Mouse (Mus musculus) fat pad, adult 2 months (tissue): Measurements from ENCODE around the gene Gm498.
A peak's percentile ranks its signal among the peaks of the same experiment; 100 is the strongest.

Source experiments
- DNase-seq: peaks from one replicate; pipeline ENCODE4 v3.0.0-alpha.2; 2011; ENCODE audit warnings: low read depth, low spot score; ENCODE audit errors: extremely low read depth

The Gm498 gene

GRCm38 (mm10) chr7:143866538-143866937 is at the start of gene Gm498:
Gm498 (plus strand) TSS chr7:143866838.
- no peak for DNase-seq

- no peak for DNase-seq
Observed at GRCm38 (mm10) chr7:143819201-143819600, 47.4 kb upstream of the Gm498 start.

DNA sequence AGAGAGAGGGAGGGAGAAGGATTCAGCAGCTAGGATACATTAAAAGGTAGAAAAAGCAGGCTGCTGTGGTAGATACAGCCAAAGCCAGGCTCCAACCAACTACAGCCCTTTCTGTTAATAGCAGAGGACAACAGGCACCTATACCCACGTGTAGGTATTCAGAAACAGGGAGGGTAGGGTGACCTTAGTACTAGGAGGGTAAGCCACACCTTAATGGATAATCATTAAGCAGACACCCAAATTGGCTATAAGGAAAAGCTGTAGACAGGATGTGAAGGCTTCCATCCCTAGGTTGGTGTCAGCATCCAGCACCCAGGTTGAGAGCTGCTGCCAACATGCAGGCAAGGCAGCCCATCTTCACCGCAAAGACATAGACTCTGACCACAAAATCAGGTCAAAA is 45.4 kb upstream of the Gm498 start:
- no peak for DNase-seq

GRCm38 (mm10) chr7:143822375-143823265 is 44.0 kb upstream of the Gm498 start, which contains the start of the genes Nadsyn1 and Dhcr7:
Nadsyn1 (minus strand) TSS chr7:143822849.
Dhcr7 (plus strand) TSS chr7:143823145.
- DNase-seq = no peak

DNA sequence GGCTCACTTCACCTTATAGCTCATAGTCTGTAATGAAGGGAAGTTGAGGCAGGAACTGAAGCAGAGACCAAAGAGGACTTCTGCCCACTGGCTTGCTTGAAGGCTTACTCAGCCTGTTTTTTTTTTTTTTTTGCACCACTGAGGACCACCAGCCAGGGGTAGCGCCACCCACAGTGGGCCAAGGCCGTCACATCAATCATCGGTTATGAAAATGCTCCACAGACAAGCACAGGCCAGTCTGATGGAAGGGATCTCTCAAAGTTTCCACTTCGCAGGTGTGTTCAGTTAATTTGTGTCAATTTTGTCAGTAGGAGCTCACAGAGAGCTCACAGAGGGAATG is 43.4 kb upstream of the Gm498 start:
- no peak for DNase-seq

DNA sequence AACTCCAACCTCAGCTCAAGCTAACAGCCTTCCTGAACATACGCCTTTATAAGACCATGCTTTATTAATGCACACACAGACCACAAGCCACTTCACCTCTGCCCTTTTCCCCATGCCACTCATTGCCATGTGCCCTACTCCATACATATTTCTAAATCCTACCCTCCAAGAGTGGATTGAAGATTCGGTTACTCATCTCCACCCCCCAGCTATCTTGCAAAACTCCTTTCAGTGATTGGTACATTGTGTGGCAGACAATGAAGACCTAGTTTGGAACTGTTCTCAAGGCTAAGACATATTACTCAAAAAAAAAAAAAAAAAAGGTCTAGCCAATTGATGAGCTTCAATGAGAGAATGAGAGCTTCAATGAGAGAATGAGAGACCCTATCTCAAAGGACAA is 39.7 kb upstream of the Gm498 start:
- no peak for DNase-seq

GRCm38 (mm10) chr7:143829504-143830331 is 36.9 kb upstream of the Gm498 start:
- no peak for DNase-seq

GRCm38 (mm10) chr7:143830399-143830798 is 36.2 kb upstream of the Gm498 start:
- DNase-seq = no peak

- DNase-seq = no peak
Observed at GRCm38 (mm10) chr7:143832196-143832595, 34.4 kb upstream of the Gm498 start.

DNA sequence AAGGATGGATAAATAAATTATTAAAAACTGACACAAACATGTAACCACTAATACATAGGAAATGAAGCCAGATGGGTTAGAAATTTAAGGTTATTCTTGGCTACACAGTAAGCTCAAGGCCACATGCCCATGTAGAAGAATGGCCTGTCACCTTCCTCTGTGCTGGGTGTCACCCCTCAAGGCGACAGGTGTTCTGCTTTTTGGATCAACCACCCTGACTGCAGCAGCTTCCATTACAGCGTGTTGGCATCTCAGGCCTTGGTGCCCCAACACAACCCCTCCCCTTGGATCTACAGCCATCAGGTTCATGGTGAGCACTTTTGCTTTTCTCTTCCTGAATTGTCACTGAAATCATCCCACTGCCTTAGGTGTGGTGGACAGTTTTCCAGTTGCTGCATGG is 34.0 kb upstream of the Gm498 start:
- no peak for DNase-seq

DNA sequence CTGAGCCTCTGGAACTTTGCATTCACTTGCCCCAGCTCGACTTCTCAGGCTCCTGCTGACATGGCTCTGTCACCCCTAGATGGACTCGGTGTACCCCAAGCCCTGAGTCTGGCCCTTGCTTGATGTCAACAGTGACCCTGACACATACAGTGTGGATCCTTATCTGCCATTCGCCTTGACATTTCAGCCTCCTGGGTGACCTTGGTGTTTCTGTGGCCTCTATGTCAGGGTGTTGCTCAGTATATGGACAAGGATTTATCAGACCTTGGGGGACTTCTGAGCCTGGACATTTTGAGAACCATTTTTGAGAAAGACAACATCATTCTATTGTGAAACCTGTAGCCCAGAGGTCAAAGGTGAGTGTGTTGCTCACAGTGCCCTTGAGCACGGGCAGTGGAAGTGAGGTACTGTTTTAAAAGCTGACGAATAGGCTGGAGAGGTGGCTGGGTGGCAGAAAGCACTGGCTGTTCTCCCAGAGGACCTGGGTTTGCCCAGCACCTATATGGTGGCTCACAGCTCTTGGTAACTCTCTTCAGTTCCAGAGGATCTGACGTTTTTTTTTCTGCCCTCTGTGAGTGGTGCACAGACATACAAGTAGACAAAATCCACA is 33.0 kb upstream of the Gm498 start:
- no peak for DNase-seq

DNA sequence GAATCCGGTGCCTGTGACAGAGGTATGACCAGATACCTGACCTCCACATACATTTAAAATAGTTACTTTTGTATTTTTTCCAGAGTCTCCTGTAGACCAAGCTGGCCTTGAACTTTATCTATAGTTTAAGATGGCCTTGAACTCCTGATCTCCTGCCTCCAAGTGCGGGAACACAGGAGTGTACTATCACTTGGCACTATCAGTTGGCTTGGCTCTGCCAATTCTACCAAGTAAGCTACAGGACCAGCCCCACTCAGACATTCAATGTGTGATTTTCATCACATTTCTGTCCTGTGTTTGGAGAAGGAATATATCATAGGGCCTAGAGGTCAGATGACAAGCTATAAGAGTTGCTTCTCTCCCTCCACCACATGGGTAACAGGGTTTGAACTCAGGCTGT is 32.3 kb upstream of the Gm498 start:
- DNase-seq = no peak

DNA sequence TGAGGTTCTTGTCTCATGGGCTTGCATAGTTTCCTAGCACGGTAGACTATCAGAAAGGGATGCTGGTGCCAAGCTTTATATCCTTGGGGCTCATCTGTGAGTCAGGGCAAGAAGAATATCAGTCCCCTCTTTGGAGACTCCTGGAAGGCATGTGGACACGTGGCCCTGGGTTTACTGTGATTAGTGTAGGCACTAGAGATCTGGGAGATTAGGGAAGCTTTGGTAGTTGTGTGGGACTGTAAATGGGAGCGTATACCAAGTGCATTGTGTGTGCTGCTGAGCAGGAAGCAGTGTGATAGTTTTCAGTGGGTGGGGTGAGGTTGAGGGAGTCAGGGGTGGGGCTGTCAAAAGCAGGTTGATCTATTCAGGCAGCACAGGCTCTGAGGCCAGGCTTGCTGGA is 31.7 kb upstream of the Gm498 start:
- no peak for DNase-seq

GRCm38 (mm10) chr7:143837705-143838358 is 28.8 kb upstream of the Gm498 start:
- no peak for DNase-seq

DNA sequence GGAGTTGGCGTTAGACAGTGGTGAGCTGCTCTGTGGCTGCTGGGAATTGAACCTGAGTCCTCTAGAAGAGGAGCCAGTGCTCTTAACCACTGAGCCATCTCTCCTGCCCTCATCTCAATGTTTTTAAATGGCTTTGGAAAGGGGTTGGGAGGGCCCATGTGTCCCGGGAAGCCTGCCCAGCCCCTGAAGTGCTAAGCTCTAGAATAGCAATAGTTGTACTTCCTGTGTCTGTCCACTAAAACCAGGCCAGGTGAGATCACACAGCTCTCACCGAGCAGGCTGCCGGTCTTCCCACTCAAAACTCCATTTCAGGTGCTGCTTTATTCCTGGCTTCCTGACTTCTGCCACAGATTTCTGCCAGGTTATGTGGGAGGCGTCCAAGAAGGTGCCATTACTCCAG is 26.5 kb upstream of the Gm498 start:
- DNase-seq = no peak

DNA sequence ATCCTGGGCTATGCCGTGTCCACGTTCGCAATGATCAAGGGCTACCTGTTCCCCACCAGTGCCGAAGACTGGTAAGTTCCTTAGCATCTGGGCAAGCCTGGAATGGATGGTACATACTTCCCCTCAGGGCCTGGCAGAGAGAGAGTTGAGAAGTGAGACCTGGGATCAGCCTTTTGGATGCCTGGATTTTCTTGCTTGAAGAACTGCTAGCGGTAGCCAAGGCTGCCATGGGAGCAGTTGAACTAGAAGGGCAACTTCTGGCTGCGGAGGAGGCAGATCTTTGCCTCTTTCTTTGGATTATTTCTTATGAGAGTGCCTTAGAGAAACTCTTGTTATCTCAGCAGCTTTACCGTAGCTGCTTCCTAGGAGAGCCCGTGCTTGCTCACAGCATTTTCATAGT is 25.3 kb upstream of the Gm498 start:
- peak; percentile 96 for DNase-seq

DNA sequence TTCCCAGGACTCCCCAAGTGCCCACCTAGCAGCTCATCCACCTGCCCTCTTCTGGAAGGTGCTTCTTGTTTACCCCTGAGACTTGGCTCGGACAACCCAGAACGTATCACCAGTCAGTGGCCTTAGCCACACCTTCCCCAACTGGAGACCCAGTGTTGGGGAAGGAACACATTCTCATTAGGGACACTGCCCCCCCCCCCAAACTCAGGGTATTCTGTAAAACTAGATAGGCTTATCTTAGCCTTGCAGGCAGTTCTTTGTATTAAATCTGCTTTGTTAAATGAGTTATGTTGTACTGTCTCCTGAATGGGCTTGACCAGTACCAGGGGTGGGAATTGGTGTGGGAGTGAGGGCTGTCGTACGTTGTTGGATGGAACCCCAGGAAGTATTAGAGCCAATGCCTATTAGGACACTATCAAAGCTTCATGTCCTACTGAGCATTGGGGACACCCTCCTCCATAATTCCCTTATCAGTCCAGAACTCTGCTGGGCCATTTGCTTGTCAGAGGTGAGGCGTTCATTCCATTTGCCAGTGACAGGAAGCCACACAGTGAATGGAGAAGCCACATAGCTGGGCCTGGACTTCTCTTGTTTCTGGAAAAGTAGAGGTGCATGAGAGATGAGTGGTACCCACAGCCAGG is 18.4 kb upstream of the Gm498 start:
- DNase-seq = no peak

- no peak for DNase-seq
Observed at GRCm38 (mm10) chr7:143848768-143849482, 17.7 kb upstream of the Gm498 start.

DNA sequence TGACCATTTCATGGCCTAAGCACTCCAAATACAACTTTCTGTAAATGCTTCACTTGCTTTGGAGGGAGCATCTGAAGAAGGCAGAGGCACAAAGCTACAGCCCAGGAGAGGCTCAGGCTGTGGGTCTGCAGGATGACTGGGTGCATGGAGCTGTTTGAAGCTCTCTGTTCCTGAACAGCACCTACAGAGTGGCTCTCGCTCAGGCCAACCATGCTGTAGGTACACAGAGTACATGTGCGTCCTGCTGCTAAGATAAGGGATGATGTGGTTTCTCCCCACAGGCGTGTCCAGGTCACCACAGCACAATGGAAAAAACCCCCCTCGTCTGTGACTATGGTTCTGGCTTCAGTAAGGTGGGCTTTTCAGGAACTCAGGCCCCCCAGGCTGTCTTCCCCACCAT is 2.2 kb downstream of the Gm498 start:
- no peak for DNase-seq

- DNase-seq = no peak
Observed at GRCm38 (mm10) chr7:143883717-143884116, 17.1 kb downstream of the Gm498 start.
